Mouse (Mus musculus) CH12.LX (cell line): Measurements from ENCODE around the gene Gnat3. TPM values are rescaled to one million over a fixed set of nuclear protein-coding genes. Genes with fewer than 3 reads are reported as not detected.

Experiments used
- DNase-seq: peaks from one replicate; pipeline ENCODE4 v3.0.0-alpha.2; 2013; ENCODE audit errors: extremely low read depth
- H3K27ac ChIP-seq: 2 replicates; pipeline ENCODE4 v1.5.1; 2012; ENCODE audit warnings: low read depth, mild to moderate bottlenecking, control low read depth, moderate library complexity; ENCODE audit not compliant: insufficient read depth
- H3K27me3 ChIP-seq: replicated peaks from 2 replicates; pipeline ENCODE3; 2012; ENCODE audit warnings: inconsistent platforms
- H3K36me3 ChIP-seq, 2 experiments: replicated peaks in 1 of 2; 2 replicates each; pipeline versions ENCODE3 to v1.6.1; 2012; ENCODE audit warnings: inconsistent platforms in 1 of 2, low read length in 1 of 2, mild to moderate bottlenecking in 1 of 2, mixed read lengths in 1 of 2, moderate library complexity in 1 of 2; ENCODE audit not compliant: control insufficient read depth in 1 of 2, insufficient read depth in 1 of 2
- H3K4me1 ChIP-seq, 2 experiments: 2 replicates each; pipeline ENCODE4 v1.6.1; 2012; ENCODE audit warnings: inconsistent platforms in 1 of 2, moderate library complexity in 1 of 2; ENCODE audit not compliant: insufficient read depth in 2 of 2, control insufficient read depth in 1 of 2
- H3K4me2 ChIP-seq: 2 replicates; pipeline ENCODE4 v1.6.1; 2012; ENCODE audit warnings: low read depth, mild to moderate bottlenecking, control low read depth; ENCODE audit not compliant: poor library complexity, insufficient read depth, severe bottlenecking
- H3K4me3 ChIP-seq, 3 experiments: fragments of 150-350 bp in 1 of 3; sonication (generic) in 1 of 3; replicated peaks in 1 of 3; 2 replicates each; pipeline versions ENCODE3 to v1.5.1; 2011 to 2012; ENCODE audit warnings: low read depth in 2 of 3, low read length in 2 of 3, mild to moderate bottlenecking in 2 of 3, moderate library complexity in 2 of 3, control low read depth in 1 of 3, improper control_type of control experiment in 1 of 3, inconsistent platforms in 1 of 3, mixed read lengths in 1 of 3; ENCODE audit not compliant: poor library complexity in 1 of 3
- H3K79me2 ChIP-seq: replicated peaks from 2 replicates; pipeline ENCODE4 v1.6.1; 2012; ENCODE audit warnings: mild to moderate bottlenecking, moderate library complexity; ENCODE audit not compliant: control insufficient read depth, poor library complexity, insufficient read depth, severe bottlenecking; ENCODE audit errors: extremely low read depth
- H3K9ac ChIP-seq: 2 replicates; pipeline ENCODE4 v1.6.1; 2012; ENCODE audit warnings: low read depth, mild to moderate bottlenecking, control low read depth, moderate library complexity; ENCODE audit not compliant: insufficient read depth
- H3K9me3 ChIP-seq: replicated peaks from 2 replicates; pipeline ENCODE3; 2012; ENCODE audit warnings: low read length, inconsistent platforms, mixed read lengths
- BHLHE40 ChIP-seq: IDR thresholded peaks from 2 replicates; pipeline ENCODE4 v1.6.1; 2011; ENCODE audit warnings: mild to moderate bottlenecking, low read depth, low read length, improper control_type of control experiment
- CHD1 ChIP-seq: IDR thresholded peaks from 2 replicates; pipeline ENCODE4 v1.6.1; 2012; ENCODE audit warnings: low read depth, low read length, improper control_type of control experiment, inconsistent platforms
- CHD2 ChIP-seq: IDR thresholded peaks from 2 replicates; pipeline ENCODE4 v1.6.1; 2011; ENCODE audit warnings: low read length, improper control_type of control experiment
- E2F4 ChIP-seq: IDR thresholded peaks from 2 replicates; pipeline ENCODE4 v1.6.1; 2011; ENCODE audit warnings: low read depth, low read length, improper control_type of control experiment; ENCODE audit not compliant: insufficient replicate concordance
- ELF1 ChIP-seq: IDR thresholded peaks from 2 replicates; pipeline ENCODE4 v1.6.1; 2014; ENCODE audit warnings: low read depth, mild to moderate bottlenecking, inconsistent platforms, low read length, improper control_type of control experiment
- EP300 ChIP-seq: IDR thresholded peaks from 2 replicates; pipeline ENCODE4 v1.6.1; 2011; ENCODE audit warnings: low read length, improper control_type of control experiment
- GABPA ChIP-seq: IDR thresholded peaks from 2 replicates; pipeline ENCODE4 v1.6.1; 2012; ENCODE audit warnings: low read depth, low read length, improper control_type of control experiment, inconsistent platforms; ENCODE audit not compliant: insufficient replicate concordance
- HCFC1 ChIP-seq: IDR thresholded peaks from 2 replicates; pipeline ENCODE4 v1.6.1; 2012; ENCODE audit warnings: low read depth, mild to moderate bottlenecking, inconsistent platforms, low read length, improper control_type of control experiment
- IRF4 ChIP-seq: IDR thresholded peaks from 2 replicates; pipeline ENCODE4 v1.6.1; 2014; ENCODE audit warnings: low read depth, mild to moderate bottlenecking, inconsistent platforms, low read length, improper control_type of control experiment
- JUN ChIP-seq: IDR thresholded peaks from 2 replicates; pipeline ENCODE4 v1.6.1; 2011; ENCODE audit warnings: low read depth, mild to moderate bottlenecking, low read length, improper control_type of control experiment, moderate library complexity; ENCODE audit not compliant: insufficient read depth
- JUND ChIP-seq: conservative IDR thresholded peaks from 2 replicates; pipeline ENCODE4 v1.6.1; 2011; ENCODE audit warnings: low read depth, low read length, improper control_type of control experiment
- KAT2A ChIP-seq: IDR thresholded peaks from 2 replicates; pipeline ENCODE4 v1.6.1; 2012; ENCODE audit warnings: low read length, improper control_type of control experiment, inconsistent platforms; ENCODE audit not compliant: insufficient replicate concordance
- MAFK ChIP-seq: IDR thresholded peaks from 2 replicates; pipeline ENCODE4 v1.6.1; 2011; ENCODE audit warnings: low read length, improper control_type of control experiment; ENCODE audit not compliant: insufficient replicate concordance
- MAX ChIP-seq: IDR thresholded peaks from 2 replicates; pipeline ENCODE4 v1.6.1; 2011; ENCODE audit warnings: low read length, improper control_type of control experiment
- MAZ ChIP-seq: IDR thresholded peaks from 2 replicates; pipeline ENCODE4 v1.6.1; 2012; ENCODE audit warnings: low read depth, mild to moderate bottlenecking, inconsistent platforms, low read length, improper control_type of control experiment, moderate library complexity
- MXI1 ChIP-seq: IDR thresholded peaks from 2 replicates; pipeline ENCODE4 v1.6.1; 2011; ENCODE audit warnings: mild to moderate bottlenecking, low read depth, low read length, improper control_type of control experiment
- NELFE ChIP-seq: IDR thresholded peaks from 2 replicates; pipeline ENCODE4 v1.6.1; 2011; ENCODE audit warnings: low read depth, low read length, improper control_type of control experiment
- NRF1 ChIP-seq: IDR thresholded peaks from 2 replicates; pipeline ENCODE4 v1.6.1; 2014; ENCODE audit warnings: low read depth, mild to moderate bottlenecking, inconsistent platforms, low read length, improper control_type of control experiment, moderate library complexity
- POLR2A ChIP-seq: IDR thresholded peaks from 2 replicates; pipeline ENCODE4 v1.6.1; 2011; ENCODE audit warnings: low read depth, mild to moderate bottlenecking, improper control_type of control experiment, low read length
- POLR2AphosphoS2 ChIP-seq: IDR thresholded peaks from 2 replicates; pipeline ENCODE4 v1.6.1; 2011; ENCODE audit warnings: low read depth, low read length, improper control_type of control experiment
- RCOR1 ChIP-seq: conservative IDR thresholded peaks from 2 replicates; pipeline ENCODE4 v1.6.1; 2012; ENCODE audit warnings: low read depth, mild to moderate bottlenecking, inconsistent platforms, low read length, improper control_type of control experiment
- TBP ChIP-seq: conservative IDR thresholded peaks from 2 replicates; pipeline ENCODE4 v1.6.1; 2011; ENCODE audit warnings: low read depth, low read length, improper control_type of control experiment
- TCF12 ChIP-seq: IDR thresholded peaks from 2 replicates; pipeline ENCODE4 v1.6.1; 2014; ENCODE audit warnings: low read depth, mild to moderate bottlenecking, inconsistent platforms, low read length, improper control_type of control experiment
- UBTF ChIP-seq: IDR thresholded peaks from 2 replicates; pipeline ENCODE4 v1.6.1; 2012; ENCODE audit warnings: low read depth, mild to moderate bottlenecking, inconsistent platforms, low read length, improper control_type of control experiment, moderate library complexity
- USF2 ChIP-seq: conservative IDR thresholded peaks from 2 replicates; pipeline ENCODE4 v1.6.1; 2011; ENCODE audit warnings: low read depth, low read length, improper control_type of control experiment
- ZC3H11A ChIP-seq: IDR thresholded peaks from 2 replicates; pipeline ENCODE4 v1.6.1; 2012; ENCODE audit warnings: low read depth, mild to moderate bottlenecking, inconsistent platforms, low read length, improper control_type of control experiment
- ZNF384 ChIP-seq: IDR thresholded peaks from 2 replicates; pipeline ENCODE4 v1.6.1; 2012; ENCODE audit warnings: low read depth, low read length, improper control_type of control experiment, inconsistent platforms
- dilution Hi-C: fragments of 300-500 bp; cut with MboI; formaldehyde crosslinking; loops from 2 replicates; pipeline ENCODE4 v1.14.3; 2020; ENCODE audit warnings: low sequenced_read_pairs; ENCODE audit not compliant: extremely low pct_unique_long_range_greater_than_20kb, extremely low pct_ligation_motif_present
- in situ Hi-C: fragments of 300-500 bp; cut with MboI; formaldehyde crosslinking; loops from 3 replicates; pipeline ENCODE4 v1.14.3; 2019; ENCODE audit warnings: low sequenced_read_pairs, low pct_ligation_motif_present, low pct_unique_long_range_greater_than_20kb, mixed read lengths
- polyA plus RNA-seq: library from polyadenylated mRNA; unstranded; fragments of >175 nt; gene quantifications from 2 replicates; pipeline ENCODE4 v1.2.1, GENCODE M21; 2012; ENCODE audit warnings: low read depth; ENCODE audit not compliant: insufficient read length
- total RNA-seq, 2 experiments: library from RNA; depleted of rRNA; stranded (reverse); fragments of 300-350 nt in 1 of 2; fragments of >200 nt in 1 of 2; gene quantifications; 2 replicates each; pipeline ENCODE4 v1.2.3; 2012 to 2014

Gnat3 gene
- total and polyA plus RNA-seq, 3 experiments: 0.51 to 1.2 (median 0.57) TPM

DNA sequence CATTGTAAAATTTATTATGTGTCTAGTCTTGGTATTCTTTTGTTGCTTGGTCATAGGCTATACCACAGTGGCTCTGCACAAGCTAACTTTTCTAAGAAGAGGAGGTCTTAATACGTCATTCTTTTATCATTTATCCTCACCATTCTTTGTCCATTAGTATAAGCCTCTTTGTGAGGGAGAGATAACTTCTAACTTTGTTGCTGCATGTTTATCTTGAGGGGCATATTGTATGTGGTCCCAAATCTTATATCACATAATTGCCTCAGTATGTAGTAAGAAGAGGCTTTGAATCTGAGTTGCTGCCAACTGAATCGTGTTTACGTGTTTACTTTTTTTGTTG is 8.0 kb downstream of the Gnat3 start:
- dilution Hi-C loops (no loop called here), in situ Hi-C loops (no loop called here)
- H3K27ac ChIP-seq: no peak overlapping the region
- no peak for DNase-seq
- TF ChIP-seq ELF1 (no peak), ZC3H11A (no peak), MAFK (no peak), IRF4 (no peak), TBP (no peak), MXI1 (no peak), NRF1 (no peak), BHLHE40 (no peak), POLR2A (no peak), GABPA (no peak), E2F4 (no peak), TCF12 (no peak), EP300 (no peak), JUN (no peak), MAX (no peak), JUND (no peak), UBTF (no peak), MAZ (no peak), KAT2A (no peak), ZNF384 (no peak)
- H3K79me2 ChIP-seq: no peaks in the 10 kb centered on the region
- H3K4me3 ChIP-seq: no peak overlapping the region
- no peak overlapping the region for H3K9ac ChIP-seq
- no peaks in the 10 kb centered on the region for H3K36me3 ChIP-seq
- H3K9me3 ChIP-seq: no peaks in the 10 kb centered on the region
- H3K4me2 ChIP-seq: no peak overlapping the region
- no peaks in the 10 kb centered on the region; a peak in 1 of 4 replicates for H3K4me1 ChIP-seq
- H3K27me3 ChIP-seq: no peaks in the 10 kb centered on the region

DNA sequence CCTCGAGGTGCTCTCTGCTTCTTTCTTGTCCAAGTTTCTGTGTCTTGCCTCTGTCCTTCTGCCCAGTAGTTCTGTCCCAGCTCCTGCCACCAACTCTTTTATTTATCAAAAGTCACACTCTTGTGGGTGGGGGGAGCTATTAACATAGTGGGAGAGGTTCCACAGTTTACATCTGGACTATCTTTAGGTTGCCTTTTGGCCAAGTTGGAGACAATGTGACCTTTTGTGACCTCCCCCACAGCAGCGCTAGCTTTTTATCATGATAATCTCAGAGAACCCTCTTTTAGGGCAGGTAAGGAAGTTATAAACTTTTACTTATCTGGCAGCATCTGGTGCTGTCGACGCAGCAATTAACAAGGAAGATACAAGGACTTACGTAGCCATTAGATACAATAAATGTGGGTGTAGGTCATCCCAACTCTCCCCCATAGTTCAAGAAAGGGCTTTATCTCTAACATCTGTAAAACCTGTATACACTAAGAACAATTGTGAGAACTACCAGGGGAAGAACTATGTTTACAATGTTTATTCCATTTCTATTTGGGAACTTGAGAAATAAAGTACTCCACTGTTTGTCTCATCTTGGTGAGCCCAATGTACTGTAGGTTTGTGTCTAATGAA is 18.3 kb downstream of the Gnat3 start:
- in situ Hi-C loops: no loop called here

More for the DNA sequence above, 18.3 kb downstream of the Gnat3 start:
- no peak overlapping the region for H3K9ac ChIP-seq
- H3K27ac ChIP-seq: no peak overlapping the region
- H3K4me3 ChIP-seq: no peak overlapping the region
- DNase-seq: no peak
- no peaks in the 10 kb centered on the region for H3K36me3 ChIP-seq
- dilution Hi-C loops: no loop called here
- no peak overlapping the region for H3K4me2 ChIP-seq
- H3K79me2 ChIP-seq: no peaks in the 10 kb centered on the region
- peaks cover 0 to 3% of the 10 kb centered on the region in 2 experiments; a peak in 1 of 4 replicates for H3K4me1 ChIP-seq
- TF ChIP-seq NRF1 (no peak), HCFC1 (no peak), POLR2AphosphoS2 (no peak), USF2 (no peak), CHD2 (no peak), EP300 (no peak), ZNF384 (no peak), IRF4 (no peak), E2F4 (no peak), MXI1 (no peak), UBTF (no peak), CHD1 (no peak), TBP (no peak), ELF1 (no peak), NELFE (no peak), RCOR1 (no peak), JUN (no peak)
- no peaks in the 10 kb centered on the region for H3K27me3 ChIP-seq
- peaks cover 14% of the 10 kb centered on the region for H3K9me3 ChIP-seq
